Comparison of ENCODE assay signal across 33 mouse cellular contexts in genomic region chr16:38352851-38353250, GRCm38 (mm10). TPM values are rescaled to one million over a fixed set of nuclear protein-coding genes. Genes with fewer than 3 reads are reported as not detected.
DNase-seq lines count a peak whose midpoint lies in the region; ATAC-seq lines count a peak whose summit lies in the region.
"Had no signal": no experiment of that assay in that cellular context is flagged by ENCODE, and none has a peak within 500 bp of the region (broad histone marks: within the 10 kb centered on the region; RNA-seq: fewer than 3 reads in every experiment).

No protein-coding gene starts in this region.

- ATAC-seq in CD4-positive, CD25-positive, alpha-beta regulatory T cell, adult 4 months, result peak; percentile 69
- ATAC-seq in neutrophil, adult 5-6 weeks (ENCODE audit: extremely low read depth, insufficient number of reproducible peaks, low FRiP score, poor library complexity, severe bottlenecking), result peak; percentile 58
- ATAC-seq: forebrain, embryonic 13.5 days; forebrain, embryonic 16.5 days; intestine, embryonic 16.5 days had no signal

- DNase-seq in thymus, postnatal 0 days (ENCODE audit: low spot score), result peak; percentile 17
- DNase-seq in thymus, postnatal 25 days, result no peak
- peak; percentile 34 for DNase-seq in induced T-regulatory cell, adult 2 months (ENCODE audit: low read depth)
- no peak for DNase-seq in cerebellum, adult 11-12 months
- no peak for DNase-seq in adipocyte (ENCODE audit: low spot score)
- DNase-seq in adrenal gland, postnatal 14 days, result no peak
- DNase-seq: adrenal gland, adult 2 months; adrenal gland, postnatal 25 days; cerebellum, adult 2 months; cerebellum, adult 9-11 months; gastrocnemius, postnatal 10 days; gastrocnemius, postnatal 36 days; kidney, adult 18-20 months had no signal

RNA-seq across cellular contexts. Expression of gene Gm21987, which starts 6.0 kb away (rescaled TPM):
- polyA plus RNA-seq in thymus, postnatal 0 days (2015; fragmentation: Nextera tagmentation; extraction: Ambion mirVana), result not detected in 2 replicates
- polyA plus RNA-seq in CD4-positive, CD25-positive, alpha-beta regulatory T cell, adult 4 months (2017; shearing (Covaris generic)), result not detected
- total RNA-seq in neutrophil, adult 5-6 weeks (2017), result not detected in 2 replicates
- total RNA-seq in adrenal gland, postnatal 14 days (2021), result not detected in 2 replicates
- total RNA-seq: adrenal gland, postnatal 25 days; gastrocnemius, adult 18-20 months; gastrocnemius, postnatal 10 days; gastrocnemius, postnatal 36 days; granulocyte monocyte progenitor cell, adult 5-6 weeks; heart, adult 8-10 months; heart, postnatal 25 days; hematopoietic stem cell, adult 5-6 weeks; MEL had no signal
- polyA plus RNA-seq: adrenal gland, adult 2 months; brain, embryonic 14.5 days; C2C12; cerebellum, adult 2 months; embryonic facial prominence, embryonic 14.5 days; forebrain, embryonic 10.5 days; forebrain, embryonic 13.5 days; forebrain, embryonic 16.5 days; hindbrain, embryonic 12.5 days; hindbrain, embryonic 15.5 days had no signal

RNA-seq across cellular contexts. Expression of gene Cox17, which starts 6.1 kb away (rescaled TPM):
- 322 and 349 TPM in 2 replicates for polyA plus RNA-seq in thymus, postnatal 0 days (2015; fragmentation: Nextera tagmentation; extraction: Ambion mirVana)
- 100 to 1,000 TPM; 203 to 275 TPM for polyA plus RNA-seq in CD4-positive, CD25-positive, alpha-beta regulatory T cell, adult 4 months (2017; shearing (Covaris generic))
- total RNA-seq in neutrophil, adult 5-6 weeks (2017), result 317 and 339 TPM in 2 replicates
- 474 and 521 TPM in 2 replicates for total RNA-seq in adrenal gland, postnatal 14 days (2021)

RNA-seq across cellular contexts. Expression of gene Popdc2, which starts 9.2 kb away (rescaled TPM):
- 0.30 and 0.87 TPM in 2 replicates for polyA plus RNA-seq in thymus, postnatal 0 days (2015; fragmentation: Nextera tagmentation; extraction: Ambion mirVana)
- polyA plus RNA-seq in CD4-positive, CD25-positive, alpha-beta regulatory T cell, adult 4 months (2017; shearing (Covaris generic)), result 1 to 10 TPM; 2.3 to 6.2 TPM
- total RNA-seq in neutrophil, adult 5-6 weeks (2017), result 0.35 and 1.4 TPM in 2 replicates
- total RNA-seq in adrenal gland, postnatal 14 days (2021), result 4.7 and 4.9 TPM in 2 replicates
- total RNA-seq: granulocyte monocyte progenitor cell, adult 5-6 weeks had no signal

RNA-seq across cellular contexts. Expression of gene Maats1, which starts 10.9 kb away (rescaled TPM):
- polyA plus RNA-seq in thymus, postnatal 0 days (2015; fragmentation: Nextera tagmentation; extraction: Ambion mirVana), result 0.10 and 0.20 TPM in 2 replicates
- under 1 TPM in 1 of 2 experiments, not detected in 1; 0.24 TPM for polyA plus RNA-seq in CD4-positive, CD25-positive, alpha-beta regulatory T cell, adult 4 months (2017; shearing (Covaris generic))
- 0.25 TPM in 1 of 2 replicates, not detected in the other for total RNA-seq in neutrophil, adult 5-6 weeks (2017)
- total RNA-seq in adrenal gland, postnatal 14 days (2021), result 0.48 and 0.53 TPM in 2 replicates
- total RNA-seq: gastrocnemius, adult 18-20 months; gastrocnemius, postnatal 36 days; granulocyte monocyte progenitor cell, adult 5-6 weeks; heart, adult 8-10 months; heart, postnatal 25 days; hematopoietic stem cell, adult 5-6 weeks; MEL had no signal
- polyA plus RNA-seq: adrenal gland, adult 2 months; heart, embryonic 12.5 days had no signal

RNA-seq across cellular contexts. Expression of gene Nr1i2, which starts 58.2 kb away (rescaled TPM):
- polyA plus RNA-seq in thymus, postnatal 0 days (2015; fragmentation: Nextera tagmentation; extraction: Ambion mirVana), result 0.05 TPM in 1 of 2 replicates, not detected in the other
- polyA plus RNA-seq in CD4-positive, CD25-positive, alpha-beta regulatory T cell, adult 4 months (2017; shearing (Covaris generic)), result not detected
- total RNA-seq in neutrophil, adult 5-6 weeks (2017), result not detected in 2 replicates
- total RNA-seq in adrenal gland, postnatal 14 days (2021), result 0.79 and 5.3 TPM in 2 replicates
- total RNA-seq: adrenal gland, postnatal 25 days; gastrocnemius, postnatal 10 days; gastrocnemius, postnatal 36 days; granulocyte monocyte progenitor cell, adult 5-6 weeks; heart, adult 8-10 months; heart, postnatal 25 days; hematopoietic stem cell, adult 5-6 weeks; MEL had no signal
- polyA plus RNA-seq: adrenal gland, adult 2 months; brain, embryonic 14.5 days; C2C12; cerebellum, adult 2 months; embryonic facial prominence, embryonic 11.5 days; embryonic facial prominence, embryonic 14.5 days; forebrain, embryonic 10.5 days; forebrain, embryonic 13.5 days; forebrain, embryonic 16.5 days; heart, embryonic 12.5 days; heart, embryonic 15.5 days; hindbrain, embryonic 12.5 days; hindbrain, embryonic 15.5 days had no signal

Comparison
In these comparisons a context has a peak if more than half of its experiments do, and no peak if none do; other contexts are left out.
1. DNase-seq: peak in thymus, postnatal 0 days (single experiment) and induced T-regulatory cell, adult 2 months (single experiment); none in thymus, postnatal 25 days (single experiment), cerebellum, adult 11-12 months (single experiment), adipocyte (single experiment) and adrenal gland, postnatal 14 days (single experiment).